ENCODE assay signal across 50 mouse cellular contexts in the genomic region with DNA sequence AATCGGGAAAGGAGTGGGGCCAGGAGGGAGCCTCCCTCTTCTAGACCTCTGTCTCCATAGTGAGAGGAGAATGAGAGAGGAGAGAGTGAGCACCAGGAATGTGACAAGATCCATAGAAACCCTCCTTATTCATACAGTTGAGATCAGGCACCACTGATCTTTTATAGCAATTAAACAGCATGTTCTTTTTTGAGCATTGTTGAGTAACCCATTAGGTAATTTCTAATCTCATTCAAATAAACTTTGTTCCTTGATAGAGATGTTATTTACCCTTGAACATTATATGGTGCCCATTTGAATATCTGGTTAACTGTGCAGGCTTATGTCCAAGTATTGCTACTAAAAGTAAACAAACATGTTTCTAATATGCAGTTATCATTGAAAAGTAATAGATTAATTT. TPM values are rescaled to one million over a fixed set of nuclear protein-coding genes. Genes with fewer than 3 reads are reported as not detected.
"Had no signal": no experiment of that assay in that cellular context is flagged by ENCODE, and none has a peak within 500 bp of the region (broad histone marks: within the 10 kb centered on the region; RNA-seq: fewer than 3 reads in every experiment).

A gene (minus strand): TSS at position 135 of the 400 bp plus-strand sequence.

- H3K9ac ChIP-seq: heart, embryonic 12.5 days; heart, embryonic 13.5 days; heart, embryonic 15.5 days; hindbrain, embryonic 12.5 days; hindbrain, embryonic 13.5 days; hindbrain, embryonic 14.5 days; hindbrain, embryonic 15.5 days; intestine, embryonic 15.5 days; kidney, embryonic 15.5 days had no signal

- H3K4me2 ChIP-seq: heart, embryonic 11.5 days; heart, embryonic 12.5 days; heart, embryonic 13.5 days; heart, embryonic 15.5 days; hindbrain, embryonic 12.5 days; hindbrain, embryonic 13.5 days; hindbrain, embryonic 14.5 days; hindbrain, embryonic 15.5 days; intestine, embryonic 15.5 days; kidney, embryonic 15.5 days had no signal

- H3K27me3 ChIP-seq: heart, embryonic 12.5 days; heart, embryonic 13.5 days; heart, embryonic 15.5 days; hindbrain, embryonic 12.5 days; hindbrain, embryonic 13.5 days; hindbrain, embryonic 15.5 days; intestine, embryonic 15.5 days; kidney, embryonic 15.5 days had no signal

- DNase-seq: heart, adult 2 months; heart, postnatal 10 days; heart, postnatal 14 days; heart, postnatal 36 days; heart, postnatal 4 days; kidney, adult 11 months; kidney, adult 18-20 months; kidney, adult 8-10 months; kidney, postnatal 10 days; kidney, postnatal 14 days; kidney, postnatal 36 days; kidney, postnatal 4 days; layer of hippocampus, adult 9-11 months; layer of hippocampus, postnatal 36 days had no signal

- H3K27ac ChIP-seq: heart, adult 2 months; heart, embryonic 10.5 days; heart, embryonic 13.5 days; heart, embryonic 15.5 days; hindbrain, embryonic 10.5 days; hindbrain, embryonic 12.5 days; hindbrain, embryonic 13.5 days; hindbrain, embryonic 14.5 days; hindbrain, embryonic 15.5 days; hindbrain, postnatal 0 days; intestine, embryonic 15.5 days; kidney, embryonic 15.5 days; kidney, postnatal 0 days; layer of hippocampus, adult 2 months; left cerebral cortex, adult 2 months had no signal

- H3K4me3 ChIP-seq: heart, adult 2 months; heart, embryonic 10.5 days; heart, embryonic 12.5 days; heart, embryonic 13.5 days; heart, embryonic 15.5 days; hindbrain, embryonic 10.5 days; hindbrain, embryonic 12.5 days; hindbrain, embryonic 13.5 days; hindbrain, embryonic 15.5 days; intestine, embryonic 15.5 days; kidney, embryonic 15.5 days; layer of hippocampus, adult 2 months; left cerebral cortex, adult 2 months had no signal

- H3K9me3 ChIP-seq: heart, embryonic 10.5 days; heart, embryonic 15.5 days; hindbrain, embryonic 12.5 days; intestine, embryonic 15.5 days had no signal

- ATAC-seq: hindbrain, embryonic 16.5 days; hindbrain, postnatal 0 days; inflammation-experienced regulatory T-cells, adult 6 months; intestine, embryonic 15.5 days; intestine, embryonic 16.5 days; intestine, postnatal 0 days had no signal

- H3K4me1 ChIP-seq: heart, embryonic 10.5 days; heart, embryonic 12.5 days; heart, embryonic 13.5 days; heart, embryonic 15.5 days; hindbrain, embryonic 10.5 days; hindbrain, embryonic 12.5 days; hindbrain, embryonic 13.5 days; hindbrain, embryonic 15.5 days; intestine, embryonic 15.5 days; kidney, embryonic 15.5 days had no signal

- H3K36me3 ChIP-seq: heart, embryonic 10.5 days; heart, embryonic 12.5 days; heart, embryonic 13.5 days; heart, embryonic 15.5 days; hindbrain, embryonic 10.5 days; hindbrain, embryonic 12.5 days; hindbrain, embryonic 13.5 days; hindbrain, embryonic 15.5 days; intestine, embryonic 15.5 days; kidney, embryonic 15.5 days had no signal

RNA-seq across cellular contexts. Expression of the gene that starts here (rescaled TPM):
- total RNA-seq: heart, adult 2 months; heart, adult 8-10 months; heart, postnatal 10 days; heart, postnatal 14 days; heart, postnatal 25 days; heart, postnatal 36 days; heart, postnatal 4 days; hematopoietic stem cell, adult 5-6 weeks; hindbrain, postnatal 0 days; layer of hippocampus, adult 18-20 months; layer of hippocampus, adult 2 months; layer of hippocampus, adult 8-10 months; layer of hippocampus, postnatal 10 days; layer of hippocampus, postnatal 14 days; layer of hippocampus, postnatal 25 days; layer of hippocampus, postnatal 36 days; left cerebral cortex, adult 18-20 months; left cerebral cortex, adult 2 months had no signal
- polyA plus RNA-seq: heart, adult 2 months; heart, embryonic 10.5 days; heart, embryonic 11.5 days; heart, embryonic 12.5 days; heart, embryonic 13.5 days; heart, embryonic 14.5 days; heart, embryonic 15.5 days; heart, embryonic 16.5 days; heart, postnatal 0 days; hindbrain, embryonic 10.5 days; hindbrain, embryonic 11.5 days; hindbrain, embryonic 12.5 days; hindbrain, embryonic 13.5 days; hindbrain, embryonic 14.5 days; hindbrain, embryonic 15.5 days; hindbrain, embryonic 16.5 days; hindbrain, postnatal 0 days; inflammation-experienced regulatory T-cells, adult 6 months; intestine, embryonic 14.5 days; intestine, embryonic 15.5 days; intestine, postnatal 0 days; kidney, embryonic 15.5 days; kidney, embryonic 16.5 days; kidney, postnatal 0 days; large intestine, adult 2 months had no signal
